Mouse (Mus musculus) heart, embryonic 13.5 days (tissue): Measurements from ENCODE around the gene Plcxd2. TPM values are rescaled to one million over a fixed set of nuclear protein-coding genes. Genes with fewer than 3 reads are reported as not detected.

ENCODE experiments used
- ATAC-seq: fragments of 200-750 bp; cut with Nextera tagmentation; 2 replicates; pipeline ENCODE4 v1.8.0; 2017; ENCODE audit warnings: moderate TSS enrichment; ENCODE audit not compliant: insufficient number of reproducible peaks, low FRiP score, low TSS enrichment; ENCODE audit errors: extremely low read depth
- H3K27ac ChIP-seq: fragments of 300-500 bp; sonication (generic); replicated peaks from 2 replicates; pipeline ENCODE4 v1.5.1; 2015; ENCODE audit warnings: moderate library complexity, mild to moderate bottlenecking, inconsistent platforms
- H3K27me3 ChIP-seq: fragments of 300-500 bp; sonication (generic); replicated peaks from 2 replicates; pipeline ENCODE4 v1.6.1; 2015; ENCODE audit warnings: mild to moderate bottlenecking, inconsistent platforms
- H3K36me3 ChIP-seq: fragments of 300-500 bp; sonication (generic); 2 replicates; pipeline ENCODE4 v1.6.1; 2015; ENCODE audit warnings: mild to moderate bottlenecking, inconsistent platforms
- H3K4me1 ChIP-seq: fragments of 300-500 bp; sonication (generic); 2 replicates; pipeline ENCODE4 v1.6.1; 2015; ENCODE audit warnings: inconsistent platforms
- H3K4me2 ChIP-seq: fragments of 300-500 bp; sonication (generic); 2 replicates; pipeline ENCODE4 v1.6.1; 2015; ENCODE audit warnings: inconsistent platforms, mild to moderate bottlenecking, moderate library complexity
- H3K4me3 ChIP-seq: fragments of 300-500 bp; sonication (generic); 2 replicates; pipeline ENCODE4 v1.5.1; 2015; ENCODE audit warnings: moderate library complexity, mild to moderate bottlenecking, inconsistent platforms
- H3K9ac ChIP-seq: fragments of 300-500 bp; sonication (generic); 2 replicates; pipeline ENCODE4 v1.6.1; 2015; ENCODE audit warnings: inconsistent platforms, mild to moderate bottlenecking, moderate library complexity
- H3K9me3 ChIP-seq: fragments of 300-500 bp; sonication (generic); 2 replicates; pipeline ENCODE4 v1.6.1; 2016; ENCODE audit warnings: inconsistent platforms
- WGBS: fragments of 180-500 bp; shearing (Covaris S2); methylation state at CpG from one replicate; pipeline ENCODE4 v1.1.7; 2015; ENCODE audit warnings: mixed read lengths; 5-methylcytosine and 5-hydroxymethylcytosine counted together
- polyA plus RNA-seq: library from polyadenylated mRNA; unstranded; fragments of >200 nt; fragmentation: Nextera tagmentation; extraction: Ambion mirVana; gene quantifications from 2 replicates; pipeline ENCODE4 v1.2.1, GENCODE M21; 2015

The Plcxd2 gene
- polyA plus RNA-seq, 1 experiment from 2014 or later = 0.40 TPM

- no peak overlapping the region for H3K4me2 ChIP-seq
- H3K9me3 ChIP-seq = no peaks in the 10 kb centered on the region
- WGBS = 66% methylated on average over 4 of the region's 4 CpGs
- H3K4me3 ChIP-seq = no peak overlapping the region
- no peaks in the 10 kb centered on the region for H3K4me1 ChIP-seq
- ATAC-seq = no peak
- H3K9ac ChIP-seq = no peak overlapping the region
- H3K36me3 ChIP-seq = no peaks in the 10 kb centered on the region
- H3K27ac ChIP-seq = no peak overlapping the region
- no peaks in the 10 kb centered on the region for H3K27me3 ChIP-seq
Observed at GRCm38 (mm10) chr16:45984610-45985606, 25.1 kb downstream of the Plcxd2 start.

- Histone ChIP-seq H3K4me1 (no peaks in the 10 kb centered on the region), H3K36me3 (no peaks in the 10 kb centered on the region), H3K4me2 (no peak overlapping the region), H3K9me3 (no peaks in the 10 kb centered on the region), H3K9ac (no peak overlapping the region), H3K4me3 (no peak overlapping the region), H3K27ac (no peak overlapping the region), H3K27me3 (no peaks in the 10 kb centered on the region)
- ATAC-seq = no peak
- WGBS = 92% methylated on average over 1 of the region's 1 CpGs
Observed at GRCm38 (mm10) chr16:45976251-45976650, 33.8 kb downstream of the Plcxd2 start.

GRCm38 (mm10) chr16:45973959-45974686 lies 35.9 kb downstream of the Plcxd2 start:
- Histone ChIP-seq H3K9ac (no peak overlapping the region), H3K36me3 (no peaks in the 10 kb centered on the region), H3K4me1 (no peaks in the 10 kb centered on the region), H3K27me3 (no peaks in the 10 kb centered on the region), H3K4me2 (no peak overlapping the region), H3K4me3 (no peak overlapping the region), H3K9me3 (no peaks in the 10 kb centered on the region), H3K27ac (no peak overlapping the region)
- WGBS = 49% methylated on average over 9 of the region's 9 CpGs
- no peak for ATAC-seq

- Histone ChIP-seq H3K4me2 (no peak overlapping the region), H3K27ac (no peak overlapping the region), H3K9ac (no peak overlapping the region), H3K4me1 (no peaks in the 10 kb centered on the region), H3K9me3 (no peaks in the 10 kb centered on the region), H3K27me3 (no peaks in the 10 kb centered on the region), H3K36me3 (no peaks in the 10 kb centered on the region), H3K4me3 (no peak overlapping the region)
- WGBS = 79% methylated on average over 2 of the region's 2 CpGs
- no peak for ATAC-seq
Observed at GRCm38 (mm10) chr16:45970187-45970586, 39.8 kb downstream of the Plcxd2 start.

GRCm38 (mm10) chr16:45968716-45969115 lies 41.3 kb downstream of the Plcxd2 start:
- no peaks in the 10 kb centered on the region for H3K36me3 ChIP-seq
- ATAC-seq = no peak
- no peak overlapping the region for H3K4me2 ChIP-seq
- peaks cover 3% of the 10 kb centered on the region for H3K4me1 ChIP-seq
- 65% methylated on average over 5 of the region's 5 CpGs for WGBS
- H3K4me3 ChIP-seq = no peak overlapping the region
- H3K27me3 ChIP-seq = no peaks in the 10 kb centered on the region
- H3K9ac ChIP-seq = no peak overlapping the region
- no peaks in the 10 kb centered on the region for H3K9me3 ChIP-seq
- H3K27ac ChIP-seq = no peak overlapping the region

- 7% methylated on average over 7 of the region's 7 CpGs for WGBS
Observed at GRCm38 (mm10) chr16:45967471-45967870, 42.5 kb downstream of the Plcxd2 start.

GRCm38 (mm10) chr16:45966604-45967003 lies 43.4 kb downstream of the Plcxd2 start:
- H3K4me3 ChIP-seq = no peak overlapping the region
- H3K4me1 ChIP-seq = peaks cover 15% of the 10 kb centered on the region
- H3K9me3 ChIP-seq = no peaks in the 10 kb centered on the region
- no peak overlapping the region for H3K27ac ChIP-seq
- H3K4me2 ChIP-seq = no peak overlapping the region
- H3K9ac ChIP-seq = no peak overlapping the region
- no peaks in the 10 kb centered on the region for H3K27me3 ChIP-seq
- H3K36me3 ChIP-seq = no peaks in the 10 kb centered on the region
- 51% methylated on average over 5 of the region's 5 CpGs for WGBS
- ATAC-seq = no peak

More at GRCm38 (mm10) chr16:45967471-45967870, 42.5 kb downstream of the Plcxd2 start:
- Histone ChIP-seq H3K36me3 (no peaks in the 10 kb centered on the region), H3K4me2 (no peak overlapping the region), H3K9ac (no peak overlapping the region), H3K9me3 (no peaks in the 10 kb centered on the region), H3K4me1 (peaks cover 14% of the 10 kb centered on the region), H3K27ac (no peak overlapping the region), H3K4me3 (no peak overlapping the region), H3K27me3 (no peaks in the 10 kb centered on the region)
- ATAC-seq = no peak

- no peaks in the 10 kb centered on the region for H3K27me3 ChIP-seq
- no peaks in the 10 kb centered on the region for H3K9me3 ChIP-seq
- peaks cover 15% of the 10 kb centered on the region for H3K4me1 ChIP-seq
- no peak overlapping the region for H3K4me3 ChIP-seq
- no peak for ATAC-seq
- H3K9ac ChIP-seq = no peak overlapping the region
- no peak overlapping the region for H3K4me2 ChIP-seq
- no peaks in the 10 kb centered on the region for H3K36me3 ChIP-seq
- H3K27ac ChIP-seq = no peak overlapping the region
- 68% methylated on average over 6 of the region's 6 CpGs for WGBS
Observed at GRCm38 (mm10) chr16:45964777-45965176, 45.2 kb downstream of the Plcxd2 start.

GRCm38 (mm10) chr16:45963837-45964236 lies 46.2 kb downstream of the Plcxd2 start:
- Histone ChIP-seq H3K27me3 (no peaks in the 10 kb centered on the region), H3K9me3 (no peaks in the 10 kb centered on the region), H3K9ac (no peak overlapping the region), H3K27ac (no peak overlapping the region), H3K4me2 (no peak overlapping the region), H3K4me1 (peaks cover 15% of the 10 kb centered on the region), H3K36me3 (no peaks in the 10 kb centered on the region), H3K4me3 (no peak overlapping the region)
- WGBS = 75% methylated on average over 8 of the region's 8 CpGs
- ATAC-seq = no peak

GRCm38 (mm10) chr16:45963088-45963487 lies 46.9 kb downstream of the Plcxd2 start:
- Histone ChIP-seq H3K9ac (no peak overlapping the region), H3K27me3 (no peaks in the 10 kb centered on the region), H3K4me1 (peaks cover 15% of the 10 kb centered on the region), H3K36me3 (no peaks in the 10 kb centered on the region), H3K4me3 (no peak overlapping the region), H3K4me2 (no peak overlapping the region), H3K27ac (0 out of 2 replicates have a peak overlapping the region, but pooled peaks have one; percentile 42), H3K9me3 (no peaks in the 10 kb centered on the region)
- WGBS = 33% methylated on average over 5 of the region's 5 CpGs
- no peak for ATAC-seq

- Histone ChIP-seq H3K36me3 (no peaks in the 10 kb centered on the region), H3K4me1 (peaks cover 15% of the 10 kb centered on the region), H3K27me3 (no peaks in the 10 kb centered on the region), H3K9me3 (no peaks in the 10 kb centered on the region), H3K27ac (no peak overlapping the region), H3K4me3 (no peak overlapping the region), H3K4me2 (no peak overlapping the region), H3K9ac (no peak overlapping the region)
- ATAC-seq = no peak
- 80% methylated on average over 3 of the region's 3 CpGs for WGBS
Observed at GRCm38 (mm10) chr16:45960978-45961377, 49.0 kb downstream of the Plcxd2 start.
